Mouse (Mus musculus) midbrain, embryonic 10.5 days (tissue): ENCODE results near the gene Uaca. TPM values are rescaled to one million over a fixed set of nuclear protein-coding genes. Genes with fewer than 3 reads are reported as not detected.

Source experiments
- polyA plus RNA-seq: library from polyadenylated mRNA; unstranded; fragments of >200 nt; fragmentation: Nextera tagmentation; extraction: Ambion mirVana; gene quantifications from 2 replicates; pipeline ENCODE4 v1.2.1, GENCODE M21; 2016

The Uaca gene
- polyA plus RNA-seq, 1 experiment from 2014 or later = 33.1 TPM

Other genes starting within 250 kb of the Uaca start
- gene Lrrc49, start 106.4 kb upstream of the Uaca start, polyA plus RNA-seq = 27.6 and 38.9 TPM in 2 replicates
- gene Larp6, start 81.6 kb upstream of the Uaca start, polyA plus RNA-seq = 1.2 and 1.9 TPM in 2 replicates